Mouse (Mus musculus) gastrocnemius, adult 18-20 months (tissue): Measurements from ENCODE around the gene Wdr37. TPM values are rescaled to one million over a fixed set of nuclear protein-coding genes. Genes with fewer than 3 reads are reported as not detected.

Source experiments
- DNase-seq: peaks from one replicate; pipeline ENCODE4 v3.0.0; 2021; ENCODE audit warnings: low spot score
- total RNA-seq, 2 experiments: library from RNA; stranded (reverse); gene quantifications; 2 replicates each; pipeline ENCODE4 v1.2.3; 2021

Gene Wdr37
- total RNA-seq, 2 experiments from 2014 or later = 28.1 to 31.2 TPM

- no peak for DNase-seq
Measured at GRCm38 (mm10) chr13:8840941-8841340, 30.8 kb downstream of the Wdr37 start.

GRCm38 (mm10) chr13:8839937-8840336 is 31.8 kb downstream of the Wdr37 start:
- DNase-seq = no peak

- no peak for DNase-seq
Measured at GRCm38 (mm10) chr13:8839111-8839510, 32.6 kb downstream of the Wdr37 start.

GRCm38 (mm10) chr13:8838394-8838793 is 33.3 kb downstream of the Wdr37 start:
- DNase-seq = no peak

- no peak for DNase-seq
Measured at GRCm38 (mm10) chr13:8834573-8834972, 37.1 kb downstream of the Wdr37 start.

GRCm38 (mm10) chr13:8831546-8832251 is 40.0 kb downstream of the Wdr37 start:
- no peak for DNase-seq

GRCm38 (mm10) chr13:8830696-8831095 is 41.0 kb downstream of the Wdr37 start:
- DNase-seq = no peak

- no peak for DNase-seq
Measured at GRCm38 (mm10) chr13:8829784-8830183, 41.9 kb downstream of the Wdr37 start.

- DNase-seq = no peak
Measured at GRCm38 (mm10) chr13:8828946-8829345, 42.8 kb downstream of the Wdr37 start.

GRCm38 (mm10) chr13:8823546-8823945 is 48.2 kb downstream of the Wdr37 start:
- no peak for DNase-seq

- DNase-seq = no peak
Measured at GRCm38 (mm10) chr13:8823120-8823519, 48.6 kb downstream of the Wdr37 start.

GRCm38 (mm10) chr13:8822201-8822600 is 49.5 kb downstream of the Wdr37 start:
- no peak for DNase-seq

- no peak for DNase-seq
Measured at GRCm38 (mm10) chr13:8805931-8806330, 65.8 kb downstream of the Wdr37 start.

GRCm38 (mm10) chr13:8800576-8800975 is 71.1 kb downstream of the Wdr37 start:
- DNase-seq = no peak

- no peak for DNase-seq
Measured at GRCm38 (mm10) chr13:8793217-8793616, 78.5 kb downstream of the Wdr37 start.

- peak; percentile 7 for DNase-seq
Measured at GRCm38 (mm10) chr13:8785185-8785584, 86.5 kb downstream of the Wdr37 start.

GRCm38 (mm10) chr13:8784308-8785061 is 87.2 kb downstream of the Wdr37 start:
- no peak for DNase-seq

- no peak for DNase-seq
Measured at GRCm38 (mm10) chr13:8783686-8784307, 87.9 kb downstream of the Wdr37 start.

GRCm38 (mm10) chr13:8782636-8783035 is 89.1 kb downstream of the Wdr37 start:
- DNase-seq = no peak

GRCm38 (mm10) chr13:8780441-8780840 is 91.3 kb downstream of the Wdr37 start:
- peak; percentile 32 for DNase-seq

- no peak for DNase-seq
Measured at GRCm38 (mm10) chr13:8770616-8771015, 101.1 kb downstream of the Wdr37 start.

GRCm38 (mm10) chr13:8769654-8770227 is 102.0 kb downstream of the Wdr37 start:
- no peak for DNase-seq
